Mouse (Mus musculus): ENCODE results near the gene Psmb8.

Gene Psmb8

GRCm38 (mm10) chr17:34188986-34189385, 8.5 kb upstream of the Psmb8 start:
- in situ Hi-C loops (cut with MseI, MboI): no loop called here

- in situ Hi-C loops (cut with MseI, MboI): no loop called here
These were observed 4.7 kb upstream of the Psmb8 start for GRCm38 (mm10) chr17:34192852-34193251.

GRCm38 (mm10) chr17:34193468-34193867, 4.1 kb upstream of the Psmb8 start:
- in situ Hi-C loops (cut with MseI, MboI): no loop called here

- in situ Hi-C loops (cut with MseI, MboI): no loop called here
These were observed 2.8 kb upstream of the Psmb8 start for GRCm38 (mm10) chr17:34194723-34195122.

GRCm38 (mm10) chr17:34196491-34196890, 1.0 kb upstream of the Psmb8 start:
- in situ Hi-C loops (cut with MseI, MboI): no loop called here

GRCm38 (mm10) chr17:34197904-34198520, 491 bp downstream of the Psmb8 start:
- in situ Hi-C loops (cut with MseI, MboI): no loop called here

GRCm38 (mm10) chr17:34198521-34198912, 996 bp downstream of the Psmb8 start:
- in situ Hi-C loops (cut with MseI, MboI): no loop called here

GRCm38 (mm10) chr17:34199050-34199619, 1.6 kb downstream of the Psmb8 start:
- in situ Hi-C loops (cut with MseI, MboI): no loop called here

- in situ Hi-C loops (cut with MseI, MboI): no loop called here
These were observed 2.5 kb downstream of the Psmb8 start for GRCm38 (mm10) chr17:34200047-34200446.

GRCm38 (mm10) chr17:34200772-34201505, 3.4 kb downstream of the Psmb8 start:
- in situ Hi-C loops (cut with MseI, MboI): no loop called here

- in situ Hi-C loops (cut with MseI, MboI): no loop called here
These were observed 4.1 kb downstream of the Psmb8 start for GRCm38 (mm10) chr17:34201506-34202055.

- in situ Hi-C loops (cut with MseI, MboI): no loop called here
These were observed 5.4 kb downstream of the Psmb8 start for GRCm38 (mm10) chr17:34202760-34203442.

GRCm38 (mm10) chr17:34203444-34203843, 5.9 kb downstream of the Psmb8 start, which contains the start of gene Tap2:
Gene Tap2 (plus strand): TSS chr17:34203527.
- in situ Hi-C loops (cut with MseI, MboI): no loop called here

GRCm38 (mm10) chr17:34204303-34205010, 6.9 kb downstream of the Psmb8 start:
- in situ Hi-C loops (cut with MseI, MboI): no loop called here

GRCm38 (mm10) chr17:34205021-34205745, 7.7 kb downstream of the Psmb8 start:
- in situ Hi-C loops (cut with MseI, MboI): no loop called here

GRCm38 (mm10) chr17:34205746-34206176, 8.2 kb downstream of the Psmb8 start:
- in situ Hi-C loops (cut with MseI, MboI): no loop called here

GRCm38 (mm10) chr17:34206731-34207130, 9.2 kb downstream of the Psmb8 start:
- in situ Hi-C loops (cut with MseI, MboI): no loop called here

- in situ Hi-C loops (cut with MseI, MboI): no loop called here
These were observed 9.9 kb downstream of the Psmb8 start for GRCm38 (mm10) chr17:34207456-34207855.

GRCm38 (mm10) chr17:34207866-34208265, 10.3 kb downstream of the Psmb8 start:
- in situ Hi-C loops (cut with MseI, MboI): no loop called here

- in situ Hi-C loops (cut with MseI, MboI): no loop called here
These were observed 10.9 kb downstream of the Psmb8 start for GRCm38 (mm10) chr17:34208421-34208820.

- in situ Hi-C loops (cut with MseI, MboI): no loop called here
These were observed 12.2 kb downstream of the Psmb8 start for GRCm38 (mm10) chr17:34209680-34210079.
